Mouse (Mus musculus) adrenal gland, postnatal 4 days (tissue): Measurements from ENCODE around the gene Pth2r. TPM values are rescaled to one million over a fixed set of nuclear protein-coding genes. Genes with fewer than 3 reads are reported as not detected.

Source experiments
- DNase-seq, 2 experiments: peaks; one replicate each; pipeline ENCODE4 v3.0.0; 2021 to 2022; ENCODE audit warnings: low spot score in 2 of 2, mixed read lengths in 2 of 2
- long read RNA-seq, 2 experiments: library from polyadenylated mRNA; stranded (forward); transcript quantifications; one replicate each; pipeline ENCODE4 v2.0.0; 2021
- total RNA-seq, 2 experiments: library from RNA; stranded (reverse); gene quantifications; 2 replicates each; pipeline ENCODE4 v1.2.3; 2021

Pth2r gene
- not detected for total RNA-seq
- long read RNA-seq, experiment 1, result 0 reads
- long read RNA-seq, experiment 2, result 0 reads

DNA sequence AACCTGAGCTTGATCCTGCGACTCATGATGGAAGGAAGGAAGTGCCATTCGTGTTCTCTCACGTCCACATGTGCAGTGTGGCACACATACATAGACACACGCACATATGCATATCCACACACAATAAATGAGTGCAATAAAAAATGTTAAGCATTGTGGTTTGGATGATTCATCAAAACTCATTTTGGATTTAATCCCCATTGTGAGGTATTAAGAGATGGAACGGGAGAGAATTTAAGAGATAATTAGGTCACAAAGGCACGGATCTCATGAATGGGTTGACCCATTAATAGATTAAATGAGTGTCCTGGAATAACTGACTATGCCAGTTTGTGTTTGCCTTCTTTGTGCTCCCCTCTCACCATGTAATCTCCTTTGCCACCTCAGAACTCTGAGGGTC, at the start of gene Pth2r:
Pth2r (plus strand) TSS at position 301 of the 400 bp plus-strand sequence.
- DNase-seq, result no peak

DNA sequence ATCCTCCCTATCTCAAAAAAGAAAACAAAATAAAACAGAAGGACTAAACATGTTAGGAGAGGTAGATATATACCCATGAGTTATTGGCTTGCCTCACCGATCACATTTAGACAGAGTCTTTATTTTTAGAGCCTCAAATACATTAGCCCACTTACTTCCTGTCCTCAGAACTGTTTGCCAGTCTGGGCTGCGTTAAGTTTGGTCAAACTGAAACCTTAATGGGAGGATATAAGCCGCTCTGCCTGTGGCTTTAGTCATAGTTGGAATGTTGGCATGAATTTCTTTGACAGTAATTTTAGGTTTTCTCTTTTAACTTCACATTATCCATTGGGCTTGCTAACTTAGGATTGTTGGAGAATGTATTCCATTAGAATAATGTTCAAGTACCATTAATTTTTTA, 44.1 kb upstream of the Pth2r start:
- no peak for DNase-seq

GRCm38 (mm10) chr1:65245637-65246036, 36.2 kb upstream of the Pth2r start:
- no peak for DNase-seq

- no peak for DNase-seq
Measured at GRCm38 (mm10) chr1:65280461-65280860, 1.4 kb upstream of the Pth2r start.

DNA sequence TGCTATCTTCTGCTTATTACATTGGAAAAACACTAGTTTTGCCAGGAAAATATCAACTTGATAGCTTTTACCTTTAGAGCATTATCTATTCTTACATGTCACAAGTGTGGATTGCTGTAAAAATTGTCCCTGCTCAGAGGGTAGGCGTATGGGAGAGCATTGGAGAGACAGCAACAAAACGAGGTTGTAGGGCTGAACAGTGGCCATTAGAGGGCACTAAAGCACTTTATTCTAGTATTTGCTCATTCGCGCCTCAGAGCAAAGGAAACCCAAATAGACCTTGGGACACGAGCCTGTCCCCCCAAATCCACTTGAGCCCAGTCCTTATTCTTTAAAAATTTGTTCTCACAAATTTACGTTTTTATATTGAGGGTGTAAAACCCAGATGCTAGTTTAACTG, 910 bp downstream of the Pth2r start:
- DNase-seq, result peak in 1 of 2 experiments; percentile 8

DNA sequence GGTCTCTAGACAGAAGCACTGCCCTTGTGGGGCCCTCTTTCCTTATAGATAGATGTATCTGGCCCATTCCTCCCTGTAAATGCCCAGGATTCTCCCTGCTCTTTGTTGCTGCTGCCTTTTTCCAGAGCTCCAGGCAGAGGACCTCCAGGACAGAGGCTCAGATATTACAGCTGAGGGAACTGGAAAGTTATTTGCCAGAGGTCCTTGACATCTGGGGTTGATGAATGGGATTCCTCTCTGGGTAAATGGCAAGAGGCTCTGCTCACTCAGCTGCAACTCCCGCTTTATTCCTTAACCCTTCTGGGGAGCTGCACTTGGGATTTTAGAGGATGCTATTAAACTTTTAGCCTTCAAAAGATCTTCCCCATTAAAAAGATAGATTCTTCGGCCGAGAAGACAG, 26.6 kb downstream of the Pth2r start:
- no peak for DNase-seq

- no peak for DNase-seq
Measured at GRCm38 (mm10) chr1:65311214-65311933, 29.5 kb downstream of the Pth2r start.

DNA sequence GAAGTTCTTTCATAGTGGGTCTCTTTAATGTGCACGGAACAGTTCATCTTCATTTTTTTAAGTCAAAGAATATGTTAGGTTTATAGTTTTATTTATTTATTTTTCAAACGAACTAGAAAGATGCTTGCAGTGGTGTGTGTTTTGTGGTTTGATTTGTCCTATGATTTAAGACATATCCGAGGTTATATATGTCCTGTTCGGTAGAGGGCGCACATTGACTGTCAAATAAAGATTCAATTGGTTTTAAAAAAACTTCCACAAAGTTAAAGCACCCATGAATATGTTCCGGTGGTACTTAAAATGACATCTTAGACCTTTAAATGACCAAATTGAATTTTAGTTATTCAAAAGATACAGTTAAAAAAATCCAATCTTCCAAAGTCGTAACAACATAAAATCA, 30.3 kb downstream of the Pth2r start:
- DNase-seq, result no peak

DNA sequence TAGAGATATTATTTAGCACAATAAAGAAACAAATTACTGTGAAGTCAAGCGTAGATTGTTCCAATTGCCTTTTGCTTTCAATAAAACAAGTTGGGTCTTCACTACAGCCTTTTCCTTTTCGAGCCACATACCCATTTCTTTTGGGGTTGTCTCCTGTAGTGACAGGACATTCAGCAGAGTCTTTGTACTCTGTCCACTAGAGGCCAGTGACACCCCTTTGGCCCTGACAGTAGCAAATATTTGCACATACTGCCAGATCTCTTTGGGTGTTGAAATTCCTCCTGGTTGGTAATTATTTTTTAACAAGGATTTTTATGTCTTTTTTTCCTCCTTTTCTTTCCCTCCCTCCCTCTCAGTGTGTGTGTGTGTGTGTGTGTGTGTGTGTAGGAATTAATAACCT, 31.0 kb downstream of the Pth2r start:
- DNase-seq, result no peak

DNA sequence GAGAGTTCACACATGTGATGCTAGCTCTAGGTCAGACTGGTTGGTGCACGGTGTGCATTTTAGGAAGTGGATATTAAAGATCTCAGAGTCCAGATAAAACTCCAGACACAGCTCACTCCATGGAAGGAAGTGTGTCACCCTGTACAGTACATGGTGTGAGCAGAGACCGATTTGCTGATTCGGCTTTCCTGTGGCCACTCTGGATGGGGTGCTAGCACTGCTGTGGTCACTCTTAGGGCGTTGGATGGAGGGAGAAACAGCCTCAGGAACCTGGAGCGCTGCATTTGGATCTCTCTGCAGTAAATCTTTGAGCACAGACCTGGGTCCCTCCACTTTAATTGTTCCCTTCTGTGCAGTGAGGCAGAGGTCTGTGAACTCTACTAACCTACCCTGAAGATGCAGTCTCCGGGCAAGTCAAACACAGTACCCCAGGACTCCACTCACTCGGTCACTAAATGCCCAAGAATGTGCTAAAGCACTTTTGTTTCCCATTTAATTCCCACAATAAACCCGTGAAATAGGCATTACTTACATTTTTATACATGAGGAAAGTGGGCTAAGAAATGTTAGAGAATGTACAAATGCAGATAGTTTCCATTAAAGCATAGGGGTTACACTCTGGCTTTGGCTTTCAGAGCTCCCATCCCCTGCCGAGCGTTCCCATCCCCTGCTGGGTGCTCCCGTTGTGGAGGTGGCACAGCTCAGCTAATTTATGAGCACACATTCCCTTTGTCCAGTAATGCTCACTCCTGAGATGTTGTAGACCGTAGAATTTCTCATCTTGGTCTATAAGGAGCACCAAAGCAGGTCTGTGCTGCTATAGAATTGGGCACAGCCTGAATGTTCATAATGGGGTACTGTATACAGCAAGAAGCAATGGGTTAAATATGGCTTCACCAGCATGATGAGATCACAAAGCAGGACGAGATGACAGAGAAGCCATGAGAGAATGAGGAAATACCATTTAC, 32.5 kb downstream of the Pth2r start:
- no peak for DNase-seq

GRCm38 (mm10) chr1:65315022-65315407, 33.2 kb downstream of the Pth2r start:
- no peak for DNase-seq

DNA sequence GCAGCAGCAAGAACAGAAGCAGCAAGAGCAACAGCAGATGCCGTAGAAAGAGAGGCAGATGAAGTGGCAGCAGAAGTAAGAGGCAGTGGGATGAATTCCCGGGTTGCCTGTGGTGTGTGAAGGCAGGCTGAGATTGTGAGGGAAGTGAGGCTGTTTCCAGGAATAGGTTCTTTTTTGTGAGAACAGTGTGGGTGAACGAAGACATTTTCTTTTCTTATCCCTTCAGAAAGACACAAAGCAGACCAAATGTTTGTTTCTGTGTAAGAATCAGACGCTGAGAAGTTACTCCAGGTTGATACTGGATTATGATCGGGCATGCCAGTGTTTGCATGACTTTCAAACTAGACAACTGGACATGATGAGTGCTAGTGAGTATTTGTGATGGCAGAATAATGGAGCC, 52.2 kb downstream of the Pth2r start:
- DNase-seq, result no peak

DNA sequence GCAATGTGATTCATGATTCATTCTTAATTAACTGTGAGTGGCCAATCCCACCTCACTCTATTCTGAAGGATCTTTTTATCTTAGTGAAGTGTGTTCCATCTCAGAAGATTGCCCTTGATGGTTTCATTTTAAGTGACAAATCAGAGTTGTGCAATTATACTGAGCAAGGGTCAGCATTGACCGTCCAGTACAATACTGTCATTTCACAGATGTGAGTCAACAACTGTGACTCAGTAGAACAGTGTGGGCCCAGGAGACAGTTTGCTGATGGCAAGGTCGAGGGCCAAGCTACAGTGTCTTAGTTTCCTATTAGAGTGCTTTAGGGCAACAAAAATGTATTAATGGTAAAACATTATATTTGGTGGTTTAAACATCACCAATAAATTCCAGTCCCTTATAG, 55.9 kb downstream of the Pth2r start:
- DNase-seq, result no peak

- no peak for DNase-seq
Measured at GRCm38 (mm10) chr1:65340240-65340639, 58.4 kb downstream of the Pth2r start.

DNA sequence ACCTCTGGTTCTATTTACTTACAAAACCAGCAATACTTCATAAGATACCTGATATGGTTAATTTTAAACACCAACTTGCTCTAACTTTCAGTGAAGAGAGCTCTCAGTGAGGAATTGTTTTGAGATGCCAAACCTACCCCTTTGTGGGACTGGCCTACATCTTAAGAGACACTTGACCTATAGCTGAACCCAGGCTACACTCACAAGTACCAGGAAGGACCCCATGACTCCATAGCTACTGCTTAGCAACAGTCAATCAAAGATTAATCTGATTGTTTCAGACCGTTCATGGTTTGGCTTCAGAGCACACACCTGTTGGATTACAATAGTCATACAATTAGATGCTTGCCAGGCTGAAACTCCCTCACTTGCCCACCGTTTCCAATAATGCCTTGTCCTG, 71.1 kb downstream of the Pth2r start:
- DNase-seq, result no peak

GRCm38 (mm10) chr1:65354153-65354552, 72.3 kb downstream of the Pth2r start:
- DNase-seq, result no peak

DNA sequence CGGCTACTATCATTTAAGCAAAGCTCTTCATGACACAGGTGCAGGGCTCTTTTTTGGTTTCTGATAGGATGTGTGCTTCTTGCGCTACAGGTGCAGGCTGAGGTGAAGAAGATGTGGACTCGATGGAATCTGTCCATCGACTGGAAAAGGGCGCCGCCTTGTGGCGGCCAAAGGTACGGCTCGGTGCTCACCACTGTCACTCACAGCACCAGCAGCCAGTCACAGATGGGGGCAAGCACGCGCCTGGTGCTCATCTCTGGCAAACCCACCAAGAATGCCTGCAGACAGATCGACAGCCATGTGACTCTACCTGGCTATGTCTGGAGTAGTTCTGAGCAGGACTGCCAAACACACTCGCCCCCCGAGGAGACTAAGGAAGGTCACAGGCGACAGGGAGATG, 106.5 kb downstream of the Pth2r start:
- DNase-seq, result peak; percentile 17 to 21

DNA sequence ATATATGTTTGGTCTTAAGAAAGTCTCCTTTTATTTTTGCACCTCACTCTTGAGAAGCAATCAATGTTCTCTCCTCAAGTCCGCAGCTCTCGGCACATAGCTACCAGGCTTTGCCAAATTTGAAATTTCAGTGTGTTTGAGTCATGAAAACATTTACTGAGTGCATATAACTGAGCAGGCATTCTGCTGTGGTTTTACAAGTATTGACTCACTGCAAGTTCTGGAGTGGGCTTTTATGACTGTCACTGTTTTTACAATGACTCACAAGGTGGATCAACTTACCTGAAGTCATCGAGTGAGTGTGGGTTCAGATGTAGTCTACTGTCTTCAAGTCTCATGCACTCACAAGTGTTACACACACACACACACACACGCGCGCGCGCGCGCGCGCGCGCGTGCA, 107.8 kb downstream of the Pth2r start:
- DNase-seq, result no peak

DNA sequence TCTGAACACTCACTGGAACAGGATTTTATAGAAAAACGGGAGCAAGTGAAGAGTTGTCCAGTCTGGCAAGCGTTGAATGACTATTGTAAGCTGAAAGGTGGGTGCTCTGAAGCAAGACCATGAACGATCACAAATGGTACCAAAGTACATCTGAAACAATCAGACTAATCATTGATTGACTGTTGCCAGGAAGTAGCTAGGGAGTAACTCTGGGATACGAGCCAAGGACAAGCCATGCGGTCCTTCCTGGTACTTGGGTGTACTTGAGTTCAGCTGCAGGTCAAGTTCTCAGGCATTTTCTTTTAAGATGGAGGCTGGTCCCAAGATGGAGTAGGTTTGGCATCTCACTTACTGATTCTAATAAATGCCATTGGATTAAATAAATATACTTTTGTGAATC, 125.6 kb downstream of the Pth2r start:
- no peak for DNase-seq

GRCm38 (mm10) chr1:65420909-65421308, 139.1 kb downstream of the Pth2r start:
- no peak for DNase-seq

DNA sequence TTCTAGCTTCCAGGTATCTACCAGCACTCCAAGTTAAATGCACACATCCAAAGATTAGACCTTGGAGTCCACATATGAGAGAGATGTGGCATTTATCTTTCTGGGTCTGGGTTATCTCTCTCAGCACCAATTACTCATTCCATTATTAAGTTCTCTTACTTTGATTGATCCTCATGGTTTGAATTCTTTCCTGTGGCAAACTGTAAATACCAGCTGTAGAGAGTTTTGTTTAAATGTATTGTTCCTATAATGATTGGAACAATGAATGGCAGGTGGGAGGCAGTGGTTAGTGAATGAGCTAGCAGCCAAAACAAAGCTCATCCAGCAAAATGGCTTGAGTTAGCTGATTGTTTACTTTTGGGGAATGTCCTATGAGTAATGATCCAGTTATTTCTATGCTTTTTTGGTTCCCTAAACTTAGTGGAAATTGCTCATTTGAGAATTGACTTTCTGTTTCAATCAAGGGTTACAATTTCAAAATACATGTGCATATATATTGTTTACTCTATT, 140.7 kb downstream of the Pth2r start:
- DNase-seq, result no peak
